Mouse (Mus musculus): ENCODE measurements around the gene Iffo2. TPM values are rescaled to one million over a fixed set of nuclear protein-coding genes. Genes with fewer than 3 reads are reported as not detected.

Gene Iffo2
- polyA plus RNA-seq, 1 experiment from 2014 or later: 3.4 TPM

DNA sequence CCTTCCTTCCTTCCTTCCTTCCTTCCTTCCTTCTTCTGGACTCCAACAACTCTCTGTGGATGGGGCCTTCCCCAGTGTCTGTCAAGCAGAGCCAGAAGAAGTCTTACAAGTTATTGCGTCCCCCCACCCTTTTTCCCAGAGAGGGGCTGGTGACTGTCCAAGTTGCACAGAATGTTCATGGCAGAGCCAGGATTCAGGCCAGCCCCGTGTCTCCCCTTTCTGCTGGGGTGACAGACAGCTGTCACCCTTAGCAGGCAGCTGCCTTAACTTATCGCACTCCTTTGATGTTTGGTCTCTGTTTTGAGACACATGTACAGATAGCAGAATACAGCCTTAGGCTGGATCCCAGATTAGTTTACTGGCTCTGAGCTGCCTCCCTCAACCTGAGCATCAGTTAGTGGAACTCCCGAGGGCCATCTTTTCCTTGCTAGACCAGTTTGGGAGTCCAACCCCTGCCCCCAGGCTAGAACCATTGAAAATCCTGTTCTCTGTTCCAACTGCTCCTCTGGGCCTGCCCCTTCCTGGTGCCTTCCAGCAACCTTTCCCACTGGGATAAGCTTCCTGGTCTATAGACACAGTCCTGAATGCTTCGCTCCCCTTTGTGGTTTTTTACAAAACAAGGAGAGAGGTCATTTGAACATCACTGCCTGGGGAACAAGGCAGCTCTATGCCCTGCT, 59.1 kb downstream of the Iffo2 start:
- ATAC-seq (ENCODE audit: insufficient read depth, low FRiP score, low TSS enrichment) (no peak), DNase-seq (ENCODE audit: low spot score) (no peak)
- 59% methylated on average over 5 of the region's 5 CpGs for WGBS
- H3K36me3 ChIP-seq (ENCODE audit: control insufficient read depth, insufficient read depth, low read length): no peaks in the 10 kb centered on the region
- no peaks in the 10 kb centered on the region for H3K9me3 ChIP-seq (ENCODE audit: control insufficient read depth, low read length)
- H3K27me3 ChIP-seq (ENCODE audit: control insufficient read depth, insufficient read depth, low read length): no peaks in the 10 kb centered on the region
- peak overlapping the region; percentile 68 for H3K27ac ChIP-seq (ENCODE audit: low read depth, low read length)
- H3K4me2 ChIP-seq (ENCODE audit: low read depth): no peak overlapping the region
- H3K9ac ChIP-seq (ENCODE audit: low read length): no peak overlapping the region; the same call in 1 of the 2 replicates
- H3K4me1 ChIP-seq (ENCODE audit: control insufficient read depth, insufficient read depth, low read length): peaks cover 26% of the 10 kb centered on the region
- no peak overlapping the region for H3K4me3 ChIP-seq (ENCODE audit: low read depth, low read length)

DNA sequence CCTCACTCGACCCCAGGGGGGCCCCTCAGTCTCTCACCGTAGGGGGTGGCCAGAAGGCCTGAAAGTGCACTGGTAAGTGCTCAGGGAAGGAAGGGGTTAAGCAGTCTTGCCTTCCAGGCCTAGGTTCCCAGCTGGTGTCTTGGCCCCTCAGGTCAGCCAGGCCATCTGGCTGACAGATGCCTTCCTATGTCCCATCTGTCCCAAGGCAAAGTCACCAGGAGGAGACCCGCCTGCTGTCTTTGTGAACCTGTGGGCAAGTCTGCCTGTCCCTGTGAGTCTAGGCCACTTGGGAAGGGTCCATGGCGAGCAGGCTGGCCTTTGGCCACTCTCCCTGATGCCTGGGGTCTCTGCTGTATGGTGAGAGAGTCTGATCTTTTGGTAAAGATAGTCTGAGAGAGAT, 60.1 kb downstream of the Iffo2 start:
- no peak overlapping the region for H3K4me2 ChIP-seq (ENCODE audit: low read depth)
- no peaks in the 10 kb centered on the region for H3K27me3 ChIP-seq (ENCODE audit: control insufficient read depth, insufficient read depth, low read length)
- ATAC-seq (ENCODE audit: insufficient read depth, low FRiP score, low TSS enrichment) (no peak), DNase-seq (ENCODE audit: low spot score) (peak; percentile 72)
- H3K4me3 ChIP-seq (ENCODE audit: low read depth, low read length): no peak overlapping the region
- WGBS: 25% methylated on average over 4 of the region's 4 CpGs
- peaks cover 21% of the 10 kb centered on the region for H3K4me1 ChIP-seq (ENCODE audit: control insufficient read depth, insufficient read depth, low read length)
- H3K9me3 ChIP-seq (ENCODE audit: control insufficient read depth, low read length): no peaks in the 10 kb centered on the region
- peak overlapping the region; percentile 68 for H3K27ac ChIP-seq (ENCODE audit: low read depth, low read length)
- H3K36me3 ChIP-seq (ENCODE audit: control insufficient read depth, insufficient read depth, low read length): no peaks in the 10 kb centered on the region
- no peak overlapping the region; the same call in 1 of the 2 replicates for H3K9ac ChIP-seq (ENCODE audit: low read length)

GRCm38 (mm10) chr4:139592895-139593294, 62.5 kb downstream of the Iffo2 start:
- Histone ChIP-seq H3K4me3 (ENCODE audit: low read depth, low read length) (no peak overlapping the region), H3K9me3 (ENCODE audit: control insufficient read depth, low read length) (no peaks in the 10 kb centered on the region), H3K4me2 (ENCODE audit: low read depth) (no peak overlapping the region), H3K36me3 (ENCODE audit: control insufficient read depth, insufficient read depth, low read length) (no peaks in the 10 kb centered on the region), H3K9ac (ENCODE audit: low read length) (no peak overlapping the region), H3K4me1 (ENCODE audit: control insufficient read depth, insufficient read depth, low read length) (peaks cover 42% of the 10 kb centered on the region), H3K27me3 (ENCODE audit: control insufficient read depth, insufficient read depth, low read length) (no peaks in the 10 kb centered on the region), H3K27ac (ENCODE audit: low read depth, low read length) (no peak overlapping the region)
- WGBS: 69% methylated on average over 7 of the region's 7 CpGs
- no peak for DNase-seq (ENCODE audit: low spot score)
- ATAC-seq (ENCODE audit: insufficient read depth, low FRiP score, low TSS enrichment): no peak

DNA sequence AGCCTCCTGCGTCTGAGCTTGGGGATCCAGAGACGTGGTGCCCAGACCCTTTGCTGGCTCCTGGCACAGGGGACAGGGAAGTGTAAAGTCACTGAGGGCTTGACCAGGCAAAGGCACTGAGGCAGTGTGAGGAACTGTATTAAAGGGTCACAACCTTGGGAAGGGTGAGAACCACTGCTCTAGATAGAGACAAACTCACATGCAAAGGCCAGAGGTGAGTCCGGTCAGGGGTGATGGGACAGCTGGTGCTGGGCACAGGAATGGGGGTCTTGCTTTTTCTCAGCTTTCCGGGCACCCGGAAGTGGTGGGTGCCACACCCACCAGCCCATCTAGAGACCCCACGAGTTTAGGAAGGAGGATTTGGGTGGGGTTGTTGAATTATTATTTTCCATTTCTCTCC, 63.0 kb downstream of the Iffo2 start:
- no peak overlapping the region for H3K27ac ChIP-seq (ENCODE audit: low read depth, low read length)
- DNase-seq (ENCODE audit: low spot score) (no peak), ATAC-seq (ENCODE audit: insufficient read depth, low FRiP score, low TSS enrichment) (no peak)
- H3K36me3 ChIP-seq (ENCODE audit: control insufficient read depth, insufficient read depth, low read length): no peaks in the 10 kb centered on the region
- no peak overlapping the region for H3K4me3 ChIP-seq (ENCODE audit: low read depth, low read length)
- 68% methylated on average over 6 of the region's 6 CpGs for WGBS
- peaks cover 45% of the 10 kb centered on the region for H3K4me1 ChIP-seq (ENCODE audit: control insufficient read depth, insufficient read depth, low read length)
- no peak overlapping the region for H3K9ac ChIP-seq (ENCODE audit: low read length)
- no peaks in the 10 kb centered on the region for H3K9me3 ChIP-seq (ENCODE audit: control insufficient read depth, low read length)
- H3K27me3 ChIP-seq (ENCODE audit: control insufficient read depth, insufficient read depth, low read length): no peaks in the 10 kb centered on the region
- no peak overlapping the region for H3K4me2 ChIP-seq (ENCODE audit: low read depth)

DNA sequence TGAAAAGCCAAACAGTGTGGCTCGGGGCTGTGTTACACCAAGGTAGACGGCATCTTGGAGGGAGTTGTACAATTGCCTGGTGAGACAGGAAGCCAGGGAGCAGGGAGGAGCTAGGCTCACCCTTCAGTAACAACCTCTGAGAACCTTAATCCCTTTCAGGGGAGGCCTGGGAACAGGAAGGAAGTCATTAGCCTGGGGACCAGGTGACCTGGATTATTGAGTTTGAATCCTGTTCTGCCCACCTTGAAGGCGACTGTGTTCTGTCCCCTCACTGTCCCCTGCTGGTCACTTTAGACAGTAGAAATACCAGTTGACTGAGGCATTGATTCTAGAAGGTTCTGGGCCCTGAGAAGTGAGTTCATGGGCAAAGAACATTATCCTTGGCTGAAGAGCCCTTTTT, 63.7 kb downstream of the Iffo2 start:
- 61% methylated on average over 3 of the region's 3 CpGs for WGBS
- peaks cover 50% of the 10 kb centered on the region for H3K4me1 ChIP-seq (ENCODE audit: control insufficient read depth, insufficient read depth, low read length)
- no peaks in the 10 kb centered on the region for H3K9me3 ChIP-seq (ENCODE audit: control insufficient read depth, low read length)
- DNase-seq (ENCODE audit: low spot score) (no peak), ATAC-seq (ENCODE audit: insufficient read depth, low FRiP score, low TSS enrichment) (no peak)
- H3K27me3 ChIP-seq (ENCODE audit: control insufficient read depth, insufficient read depth, low read length): no peaks in the 10 kb centered on the region
- no peak overlapping the region for H3K4me2 ChIP-seq (ENCODE audit: low read depth)
- no peak overlapping the region for H3K27ac ChIP-seq (ENCODE audit: low read depth, low read length)
- no peaks in the 10 kb centered on the region for H3K36me3 ChIP-seq (ENCODE audit: control insufficient read depth, insufficient read depth, low read length)
- no peak overlapping the region for H3K4me3 ChIP-seq (ENCODE audit: low read depth, low read length)
- no peak overlapping the region for H3K9ac ChIP-seq (ENCODE audit: low read length)

DNA sequence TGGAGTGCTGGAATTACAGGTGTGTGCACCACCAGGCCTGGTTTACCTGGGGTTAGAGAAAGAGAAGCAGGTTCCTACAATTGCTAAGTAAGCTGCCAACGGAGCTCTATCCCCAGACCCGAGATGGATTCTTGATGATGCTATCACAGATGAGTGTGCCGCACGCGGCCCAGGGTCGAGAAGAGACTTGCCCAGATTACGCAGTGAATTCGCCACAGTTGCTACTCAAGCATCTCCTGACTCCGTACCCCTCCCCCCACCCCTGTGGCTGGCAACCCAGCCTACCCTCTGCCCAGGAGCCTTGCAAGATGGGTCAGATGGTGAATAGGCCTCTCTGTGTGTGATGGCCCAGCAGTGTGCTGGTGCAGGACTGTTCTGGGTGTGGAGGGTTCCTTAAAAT, 66.4 kb downstream of the Iffo2 start:
- no peak overlapping the region for H3K4me3 ChIP-seq (ENCODE audit: low read depth, low read length)
- peak overlapping the region; percentile 83 for H3K27ac ChIP-seq (ENCODE audit: low read depth, low read length)
- H3K27me3 ChIP-seq (ENCODE audit: control insufficient read depth, insufficient read depth, low read length): no peaks in the 10 kb centered on the region
- H3K4me1 ChIP-seq (ENCODE audit: control insufficient read depth, insufficient read depth, low read length): peaks cover 45% of the 10 kb centered on the region
- H3K36me3 ChIP-seq (ENCODE audit: control insufficient read depth, insufficient read depth, low read length): no peaks in the 10 kb centered on the region
- H3K4me2 ChIP-seq (ENCODE audit: low read depth): 0 out of 2 replicates have a peak overlapping the region, but pooled peaks have one; percentile 7
- ATAC-seq (ENCODE audit: insufficient read depth, low FRiP score, low TSS enrichment) (no peak), DNase-seq (ENCODE audit: low spot score) (peak; percentile 44)
- 15% methylated on average over 9 of the region's 9 CpGs for WGBS
- H3K9ac ChIP-seq (ENCODE audit: low read length): 0 out of 2 replicates have a peak overlapping the region, but pooled peaks have one; percentile 18
- no peaks in the 10 kb centered on the region for H3K9me3 ChIP-seq (ENCODE audit: control insufficient read depth, low read length)

GRCm38 (mm10) chr4:139597286-139598284, 67.2 kb downstream of the Iffo2 start:
- no peak overlapping the region for H3K4me3 ChIP-seq (ENCODE audit: low read depth, low read length)
- DNase-seq (ENCODE audit: low spot score) (no peak), ATAC-seq (ENCODE audit: insufficient read depth, low FRiP score, low TSS enrichment) (no peak)
- no peaks in the 10 kb centered on the region for H3K9me3 ChIP-seq (ENCODE audit: control insufficient read depth, low read length)
- H3K4me1 ChIP-seq (ENCODE audit: control insufficient read depth, insufficient read depth, low read length): peaks cover 47% of the 10 kb centered on the region
- H3K27ac ChIP-seq (ENCODE audit: low read depth, low read length): peak overlapping the region; percentile 83
- no peaks in the 10 kb centered on the region for H3K27me3 ChIP-seq (ENCODE audit: control insufficient read depth, insufficient read depth, low read length)
- H3K9ac ChIP-seq (ENCODE audit: low read length): no peak overlapping the region; the same call in 1 of the 2 replicates
- no peaks in the 10 kb centered on the region for H3K36me3 ChIP-seq (ENCODE audit: control insufficient read depth, insufficient read depth, low read length)
- H3K4me2 ChIP-seq (ENCODE audit: low read depth): no peak overlapping the region
- 59% methylated on average over 20 of the region's 20 CpGs for WGBS

DNA sequence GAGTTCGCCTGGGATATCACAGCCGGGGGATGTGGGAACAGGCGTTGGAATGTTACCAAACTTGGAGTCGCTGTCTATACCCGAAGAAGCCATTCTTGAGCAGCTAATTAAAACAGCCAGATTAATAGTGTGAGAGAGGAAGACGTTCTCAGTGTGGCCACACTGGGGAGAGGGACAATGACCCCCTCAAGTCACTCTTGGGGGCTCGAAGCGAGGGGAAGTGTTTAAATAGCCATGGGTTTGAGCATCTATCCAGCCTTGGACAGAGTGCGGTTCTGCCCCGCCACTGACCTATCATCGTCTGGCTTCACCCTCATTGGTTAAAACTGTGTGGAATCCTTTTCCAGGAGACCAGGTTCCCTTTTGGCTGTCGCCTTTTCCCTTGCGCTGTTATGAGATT, 68.0 kb downstream of the Iffo2 start:
- peak overlapping the region; percentile 83 for H3K27ac ChIP-seq (ENCODE audit: low read depth, low read length)
- H3K4me2 ChIP-seq (ENCODE audit: low read depth): no peak overlapping the region
- 34% methylated on average over 13 of the region's 13 CpGs for WGBS
- no peak for ATAC-seq (ENCODE audit: insufficient read depth, low FRiP score, low TSS enrichment)
- H3K36me3 ChIP-seq (ENCODE audit: control insufficient read depth, insufficient read depth, low read length): no peaks in the 10 kb centered on the region
- DNase-seq (ENCODE audit: low spot score): no peak
- peaks cover 47% of the 10 kb centered on the region for H3K4me1 ChIP-seq (ENCODE audit: control insufficient read depth, insufficient read depth, low read length)
- no peak overlapping the region for H3K9ac ChIP-seq (ENCODE audit: low read length)
- H3K9me3 ChIP-seq (ENCODE audit: control insufficient read depth, low read length): no peaks in the 10 kb centered on the region
- H3K4me3 ChIP-seq (ENCODE audit: low read depth, low read length): no peak overlapping the region
- no peaks in the 10 kb centered on the region for H3K27me3 ChIP-seq (ENCODE audit: control insufficient read depth, insufficient read depth, low read length)

Data from neural tube, embryonic 11.5 days (tissue).